Mouse (Mus musculus): ENCODE data around the gene Pla2g6. TPM values are rescaled to one million over a fixed set of nuclear protein-coding genes. Genes with fewer than 3 reads are reported as not detected.

Gene Pla2g6
- polyA plus RNA-seq, 1 experiment from 2014 or later, result 11.6 TPM

- H3K4me2 ChIP-seq, result peak overlapping the region; percentile 84
- WGBS (ENCODE audit: insufficient replicate concordance), result 26% methylated on average over 24 of the region's 24 CpGs
- H3K9ac ChIP-seq (ENCODE audit: low read depth, low read length), result peak overlapping the region; percentile 71
- peaks cover 49% of the 10 kb centered on the region for H3K27me3 ChIP-seq (ENCODE audit: control insufficient read depth, insufficient read depth, low read length)
- no peak overlapping the region for H3K27ac ChIP-seq (ENCODE audit: low read depth, low read length)
- no peaks in the 10 kb centered on the region for H3K9me3 ChIP-seq (replicated peaks; ENCODE audit: control insufficient read depth, low read length)
- H3K4me1 ChIP-seq (ENCODE audit: control insufficient read depth, insufficient read depth, low read length), result peaks cover 11% of the 10 kb centered on the region
- H3K36me3 ChIP-seq (ENCODE audit: control insufficient read depth, insufficient read depth, low read length), result peaks cover 6% of the 10 kb centered on the region
- peak overlapping the region; percentile 50 for H3K4me3 ChIP-seq (ENCODE audit: low read depth, low read length)
- no peak for ATAC-seq (replicated peaks; ENCODE audit: insufficient number of reproducible peaks, low FRiP score, low TSS enrichment)
These were observed 75.6 kb downstream of the Pla2g6 start for GRCm38 (mm10) chr15:79252580-79252979.

DNA sequence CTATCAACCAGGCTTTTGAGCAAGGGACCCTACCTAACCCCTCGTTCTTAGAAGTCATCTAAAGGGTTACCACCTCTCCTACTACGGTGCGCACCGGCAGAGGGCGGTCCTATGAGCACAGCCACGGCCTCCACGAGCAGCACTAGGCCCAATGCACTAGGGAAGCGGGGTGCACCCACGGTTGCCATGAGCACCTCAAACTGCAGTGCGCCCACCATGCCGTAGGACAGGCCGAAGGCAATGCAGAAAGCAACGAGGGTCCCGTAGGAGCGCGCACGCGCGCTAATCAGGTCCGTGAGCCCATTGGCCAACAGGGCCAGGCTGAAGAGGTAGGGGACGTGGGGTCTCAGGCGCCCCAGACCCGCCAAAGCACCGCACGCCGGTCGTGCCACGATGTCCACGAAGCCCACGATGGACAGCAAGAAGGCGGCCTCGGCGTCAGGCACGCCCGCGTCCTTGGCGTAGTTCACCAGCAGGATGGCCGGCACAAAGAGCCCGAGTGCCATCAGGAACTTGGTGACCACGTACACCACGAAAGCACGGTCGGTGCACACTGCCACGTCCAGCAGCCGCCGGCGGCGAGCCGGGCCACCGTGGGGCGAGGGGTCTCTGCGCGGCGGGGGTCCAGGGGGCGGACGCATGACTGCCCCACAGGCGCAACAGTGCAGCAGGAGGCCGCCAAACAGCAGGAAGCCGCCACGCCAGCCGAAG is 76.3 kb downstream of the Pla2g6 start:
- ATAC-seq (replicated peaks; ENCODE audit: insufficient number of reproducible peaks, low FRiP score, low TSS enrichment), result no peak
- peaks cover 49% of the 10 kb centered on the region for H3K27me3 ChIP-seq (ENCODE audit: control insufficient read depth, insufficient read depth, low read length)
- peak overlapping the region; percentile 71 for H3K9ac ChIP-seq (ENCODE audit: low read depth, low read length)
- no peaks in the 10 kb centered on the region for H3K9me3 ChIP-seq (replicated peaks; ENCODE audit: control insufficient read depth, low read length)
- WGBS (ENCODE audit: insufficient replicate concordance), result 3% methylated on average over 61 of the region's 61 CpGs
- H3K4me2 ChIP-seq, result peak overlapping the region; percentile 84
- H3K4me1 ChIP-seq (ENCODE audit: control insufficient read depth, insufficient read depth, low read length), result peaks cover 11% of the 10 kb centered on the region
- H3K4me3 ChIP-seq (ENCODE audit: low read depth, low read length), result peak overlapping the region; percentile 50
- H3K36me3 ChIP-seq (ENCODE audit: control insufficient read depth, insufficient read depth, low read length), result peaks cover 8% of the 10 kb centered on the region
- no peak overlapping the region for H3K27ac ChIP-seq (ENCODE audit: low read depth, low read length)

DNA sequence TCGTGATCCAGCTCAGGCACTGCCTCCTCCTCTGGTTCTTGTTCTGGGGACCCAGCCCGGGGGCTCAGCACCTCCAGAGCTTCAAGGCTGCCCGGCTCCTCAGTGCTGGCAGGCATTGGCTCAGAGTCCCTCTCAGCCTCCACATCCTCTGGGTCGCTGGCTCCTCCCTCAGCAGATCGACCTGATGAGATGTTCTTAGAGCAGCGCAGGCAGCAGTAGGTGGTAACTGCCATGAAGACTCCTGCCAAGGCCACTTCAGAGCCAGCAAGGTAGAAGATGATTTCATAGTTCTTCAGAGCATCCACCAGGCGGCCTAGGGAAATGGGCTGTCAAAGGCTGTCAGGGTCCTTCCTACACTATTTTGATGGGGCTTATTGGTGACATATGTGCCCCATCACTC is 77.0 kb downstream of the Pla2g6 start:
- WGBS (ENCODE audit: insufficient replicate concordance), result 49% methylated on average over 7 of the region's 7 CpGs
- no peak overlapping the region for H3K27ac ChIP-seq (ENCODE audit: low read depth, low read length)
- ATAC-seq (replicated peaks; ENCODE audit: insufficient number of reproducible peaks, low FRiP score, low TSS enrichment), result no peak

GRCm38 (mm10) chr15:79250236-79250635 is 78.0 kb downstream of the Pla2g6 start:
- Histone ChIP-seq H3K4me3 (ENCODE audit: low read depth, low read length) (no peak overlapping the region), H3K4me2 (no peak overlapping the region), H3K27me3 (ENCODE audit: control insufficient read depth, insufficient read depth, low read length) (peaks cover 47% of the 10 kb centered on the region), H3K9me3 (replicated peaks; ENCODE audit: control insufficient read depth, low read length) (no peaks in the 10 kb centered on the region), H3K9ac (ENCODE audit: low read depth, low read length) (no peak overlapping the region), H3K27ac (ENCODE audit: low read depth, low read length) (no peak overlapping the region), H3K4me1 (ENCODE audit: control insufficient read depth, insufficient read depth, low read length) (peaks cover 11% of the 10 kb centered on the region), H3K36me3 (ENCODE audit: control insufficient read depth, insufficient read depth, low read length) (peaks cover 15% of the 10 kb centered on the region)
- WGBS (ENCODE audit: insufficient replicate concordance), result 72% methylated on average over 2 of the region's 2 CpGs
- no peak for ATAC-seq (replicated peaks; ENCODE audit: insufficient number of reproducible peaks, low FRiP score, low TSS enrichment)

More for the DNA sequence above, 77.0 kb downstream of the Pla2g6 start:
- Histone ChIP-seq H3K9ac (ENCODE audit: low read depth, low read length) (no peak overlapping the region), H3K36me3 (ENCODE audit: control insufficient read depth, insufficient read depth, low read length) (peaks cover 13% of the 10 kb centered on the region), H3K9me3 (replicated peaks; ENCODE audit: control insufficient read depth, low read length) (no peaks in the 10 kb centered on the region), H3K4me3 (ENCODE audit: low read depth, low read length) (no peak overlapping the region), H3K4me2 (no peak overlapping the region), H3K27me3 (ENCODE audit: control insufficient read depth, insufficient read depth, low read length) (peaks cover 49% of the 10 kb centered on the region), H3K4me1 (ENCODE audit: control insufficient read depth, insufficient read depth, low read length) (peaks cover 11% of the 10 kb centered on the region)

DNA sequence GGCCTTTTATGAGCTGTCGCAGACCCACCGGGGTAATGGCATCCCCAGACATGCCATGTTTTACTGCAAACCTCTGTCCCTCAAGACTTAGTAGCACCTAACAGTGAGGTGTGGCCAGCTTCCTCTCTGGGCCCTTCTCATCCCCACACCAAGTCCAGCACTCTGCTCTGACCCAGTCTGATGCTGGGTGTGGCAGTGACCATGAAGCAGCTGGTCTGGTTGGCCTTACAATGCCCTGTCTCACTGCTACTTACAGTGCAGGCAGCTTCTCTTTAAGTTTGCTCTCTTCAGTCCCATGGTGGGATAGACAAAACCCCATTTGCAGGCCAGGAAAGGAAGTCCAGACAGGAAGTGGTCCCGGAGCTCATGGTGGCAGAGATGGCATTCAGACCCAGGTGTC is 82.9 kb downstream of the Pla2g6 start:
- Histone ChIP-seq H3K27ac (ENCODE audit: low read depth, low read length) (no peak overlapping the region), H3K36me3 (ENCODE audit: control insufficient read depth, insufficient read depth, low read length) (peaks cover 25% of the 10 kb centered on the region), H3K4me3 (ENCODE audit: low read depth, low read length) (no peak overlapping the region), H3K4me2 (no peak overlapping the region), H3K9ac (ENCODE audit: low read depth, low read length) (no peak overlapping the region), H3K4me1 (ENCODE audit: control insufficient read depth, insufficient read depth, low read length) (peaks cover 17% of the 10 kb centered on the region), H3K9me3 (replicated peaks; ENCODE audit: control insufficient read depth, low read length) (no peaks in the 10 kb centered on the region), H3K27me3 (ENCODE audit: control insufficient read depth, insufficient read depth, low read length) (peaks cover 4% of the 10 kb centered on the region; the same call in 1 of the 2 replicates)
- WGBS (ENCODE audit: insufficient replicate concordance), result 82% methylated on average over 3 of the region's 3 CpGs
- no peak for ATAC-seq (replicated peaks; ENCODE audit: insufficient number of reproducible peaks, low FRiP score, low TSS enrichment)

GRCm38 (mm10) chr15:79244071-79244893 is 83.9 kb downstream of the Pla2g6 start:
- Histone ChIP-seq H3K27ac (ENCODE audit: low read depth, low read length) (peak overlapping the region; percentile 90), H3K27me3 (ENCODE audit: control insufficient read depth, insufficient read depth, low read length) (no peaks in the 10 kb centered on the region), H3K36me3 (ENCODE audit: control insufficient read depth, insufficient read depth, low read length) (peaks cover 30% of the 10 kb centered on the region), H3K4me1 (ENCODE audit: control insufficient read depth, insufficient read depth, low read length) (peaks cover 17% of the 10 kb centered on the region), H3K9ac (ENCODE audit: low read depth, low read length) (no peak overlapping the region; the same call in none of the 2 replicates), H3K4me2 (no peak overlapping the region), H3K4me3 (ENCODE audit: low read depth, low read length) (no peak overlapping the region), H3K9me3 (replicated peaks; ENCODE audit: control insufficient read depth, low read length) (no peaks in the 10 kb centered on the region)
- WGBS (ENCODE audit: insufficient replicate concordance), result 75% methylated on average over 7 of the region's 7 CpGs
- no peak for ATAC-seq (replicated peaks; ENCODE audit: insufficient number of reproducible peaks, low FRiP score, low TSS enrichment)

GRCm38 (mm10) chr15:79243234-79244042 is 84.8 kb downstream of the Pla2g6 start:
- Histone ChIP-seq H3K9ac (ENCODE audit: low read depth, low read length) (no peak overlapping the region), H3K4me3 (ENCODE audit: low read depth, low read length) (no peak overlapping the region), H3K27ac (ENCODE audit: low read depth, low read length) (peak overlapping the region; percentile 94), H3K4me1 (ENCODE audit: control insufficient read depth, insufficient read depth, low read length) (peaks cover 17% of the 10 kb centered on the region), H3K9me3 (replicated peaks; ENCODE audit: control insufficient read depth, low read length) (no peaks in the 10 kb centered on the region), H3K4me2 (0 out of 2 replicates have a peak overlapping the region, but pooled peaks have one; percentile 6), H3K36me3 (ENCODE audit: control insufficient read depth, insufficient read depth, low read length) (peaks cover 28% of the 10 kb centered on the region), H3K27me3 (ENCODE audit: control insufficient read depth, insufficient read depth, low read length) (no peaks in the 10 kb centered on the region)
- WGBS (ENCODE audit: insufficient replicate concordance), result 11% methylated on average over 10 of the region's 10 CpGs
- ATAC-seq (replicated peaks; ENCODE audit: insufficient number of reproducible peaks, low FRiP score, low TSS enrichment), result peak; percentile 88

GRCm38 (mm10) chr15:79242574-79243233 is 85.5 kb downstream of the Pla2g6 start:
- no peaks in the 10 kb centered on the region for H3K9me3 ChIP-seq (replicated peaks; ENCODE audit: control insufficient read depth, low read length)
- peak overlapping the region; percentile 94 for H3K27ac ChIP-seq (ENCODE audit: low read depth, low read length)
- 62% methylated on average over 13 of the region's 13 CpGs for WGBS (ENCODE audit: insufficient replicate concordance)
- H3K4me1 ChIP-seq (ENCODE audit: control insufficient read depth, insufficient read depth, low read length), result peaks cover 17% of the 10 kb centered on the region
- H3K4me3 ChIP-seq (ENCODE audit: low read depth, low read length), result no peak overlapping the region
- ATAC-seq (replicated peaks; ENCODE audit: insufficient number of reproducible peaks, low FRiP score, low TSS enrichment), result no peak
- H3K4me2 ChIP-seq, result 0 out of 2 replicates have a peak overlapping the region, but pooled peaks have one; percentile 6
- H3K27me3 ChIP-seq (ENCODE audit: control insufficient read depth, insufficient read depth, low read length), result no peaks in the 10 kb centered on the region
- peaks cover 24% of the 10 kb centered on the region for H3K36me3 ChIP-seq (ENCODE audit: control insufficient read depth, insufficient read depth, low read length)
- H3K9ac ChIP-seq (ENCODE audit: low read depth, low read length), result peak overlapping the region; percentile 46; the same call in 1 of the 2 replicates

All from heart, embryonic 11.5 days (tissue).